Mouse (Mus musculus) midbrain, embryonic 14.5 days (tissue): Measurements from ENCODE around the gene Ralgps1. TPM values are rescaled to one million over a fixed set of nuclear protein-coding genes. Genes with fewer than 3 reads are reported as not detected.

Source experiments
- ATAC-seq: fragments of 200-750 bp; cut with Nextera tagmentation; 2 replicates; pipeline ENCODE4 v1.8.0; 2017; ENCODE audit warnings: moderate number of reproducible peaks, moderate library complexity; ENCODE audit not compliant: low FRiP score, low TSS enrichment
- DNase-seq: peaks from one replicate; pipeline ENCODE4 v3.0.0-alpha.2; 2015
- H3K27ac ChIP-seq: fragments of 300-500 bp; sonication (generic); replicated peaks from 2 replicates; pipeline ENCODE4 v1.5.1; 2014; ENCODE audit warnings: mild to moderate bottlenecking, low read depth, low read length, moderate library complexity
- H3K27me3 ChIP-seq: fragments of 300-500 bp; sonication (generic); 2 replicates; pipeline ENCODE4 v1.6.1; 2014; ENCODE audit warnings: low read length, control low read depth, mixed read lengths; ENCODE audit not compliant: control insufficient read depth, insufficient read depth
- H3K36me3 ChIP-seq: fragments of 300-500 bp; sonication (generic); 2 replicates; pipeline ENCODE4 v1.6.1; 2014; ENCODE audit warnings: low read length, control low read depth; ENCODE audit not compliant: control insufficient read depth, insufficient read depth
- H3K4me1 ChIP-seq: fragments of 300-500 bp; sonication (generic); 2 replicates; pipeline ENCODE4 v1.6.1; 2014; ENCODE audit warnings: mild to moderate bottlenecking, antibody characterized with exemption, low read length, control low read depth; ENCODE audit not compliant: control insufficient read depth, insufficient read depth
- H3K4me2 ChIP-seq: fragments of 300-500 bp; sonication (generic); 2 replicates; pipeline ENCODE4 v1.6.1; 2014; ENCODE audit warnings: mild to moderate bottlenecking, low read length, moderate library complexity
- H3K4me3 ChIP-seq: fragments of 300-500 bp; sonication (generic); replicated peaks from 2 replicates; pipeline ENCODE4 v1.5.1; 2014; ENCODE audit warnings: low read depth, low read length
- H3K9ac ChIP-seq: fragments of 300-500 bp; sonication (generic); replicated peaks from 2 replicates; pipeline ENCODE4 v1.6.1; 2014; ENCODE audit warnings: mild to moderate bottlenecking, low read length, moderate library complexity
- H3K9me3 ChIP-seq: fragments of 300-500 bp; sonication (generic); 2 replicates; pipeline ENCODE4 v1.6.1; 2016; ENCODE audit warnings: low read length, control low read depth, mixed read lengths; ENCODE audit not compliant: control insufficient read depth
- WGBS: fragments of 180-500 bp; shearing (Covaris S2); extraction: QIAGEN DNeasy Blood & Tissue Kit; methylation state at CpG from one replicate; pipeline ENCODE4 v1.1.7; 2014; 5-methylcytosine and 5-hydroxymethylcytosine counted together
- polyA plus RNA-seq: library from polyadenylated mRNA; unstranded; fragments of >200 nt; fragmentation: Nextera tagmentation; extraction: Ambion mirVana; gene quantifications from 2 replicates; pipeline ENCODE4 v1.2.1, GENCODE M21; 2014

Ralgps1 gene
- polyA plus RNA-seq, 1 experiment from 2014 or later = 58.8 TPM

DNA sequence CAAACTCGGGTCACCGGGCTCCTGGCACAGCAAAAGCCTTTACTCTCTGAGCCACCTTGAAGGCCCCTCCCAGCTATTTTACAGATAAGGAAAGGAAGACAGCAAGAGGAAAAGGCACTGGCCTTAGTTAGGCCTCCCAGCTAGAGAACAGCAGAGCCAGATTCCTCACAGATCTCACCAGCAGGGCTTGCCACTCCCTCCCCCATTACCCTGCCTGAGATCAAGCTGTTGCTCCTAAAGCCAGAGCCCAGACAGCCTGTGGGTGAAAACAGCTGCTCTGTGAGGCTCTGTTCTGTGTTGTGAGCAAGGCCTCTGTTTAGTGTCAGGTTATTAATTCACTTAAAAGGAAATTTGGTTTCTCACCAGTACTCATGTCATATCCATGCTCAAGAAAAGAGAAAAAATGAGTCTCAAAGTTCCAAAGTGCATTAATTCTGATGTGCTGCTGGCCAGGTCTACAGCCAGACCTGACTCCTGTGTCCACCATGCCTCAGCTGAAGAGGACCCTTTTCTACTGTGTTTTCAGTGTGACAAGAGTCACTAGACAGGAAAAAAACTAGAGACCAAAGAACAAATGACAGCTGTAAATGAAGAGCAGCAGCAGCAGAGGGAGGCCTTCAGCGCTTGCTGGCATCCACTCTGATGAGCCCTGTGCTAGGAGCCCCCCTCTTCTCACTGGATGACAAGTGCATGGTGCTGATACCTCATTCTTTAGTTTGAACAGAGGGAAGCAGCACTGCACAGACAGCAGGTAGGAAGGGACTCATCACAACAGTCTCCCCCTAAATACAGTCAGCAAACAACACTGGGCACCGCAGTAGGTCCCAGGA, 55.8 kb downstream of the Ralgps1 start:
- WGBS = 78% methylated on average over 4 of the region's 4 CpGs
- ATAC-seq = no peak
- Histone ChIP-seq H3K4me3 (no peak overlapping the region), H3K9me3 (no peaks in the 10 kb centered on the region), H3K27me3 (no peaks in the 10 kb centered on the region; the same call in 1 of the 2 replicates), H3K4me2 (no peak overlapping the region), H3K27ac (no peak overlapping the region; the same call in none of the 2 replicates), H3K36me3 (peaks cover 7% of the 10 kb centered on the region), H3K4me1 (no peaks in the 10 kb centered on the region; the same call in 1 of the 2 replicates), H3K9ac (no peak overlapping the region)
- no peak for DNase-seq

DNA sequence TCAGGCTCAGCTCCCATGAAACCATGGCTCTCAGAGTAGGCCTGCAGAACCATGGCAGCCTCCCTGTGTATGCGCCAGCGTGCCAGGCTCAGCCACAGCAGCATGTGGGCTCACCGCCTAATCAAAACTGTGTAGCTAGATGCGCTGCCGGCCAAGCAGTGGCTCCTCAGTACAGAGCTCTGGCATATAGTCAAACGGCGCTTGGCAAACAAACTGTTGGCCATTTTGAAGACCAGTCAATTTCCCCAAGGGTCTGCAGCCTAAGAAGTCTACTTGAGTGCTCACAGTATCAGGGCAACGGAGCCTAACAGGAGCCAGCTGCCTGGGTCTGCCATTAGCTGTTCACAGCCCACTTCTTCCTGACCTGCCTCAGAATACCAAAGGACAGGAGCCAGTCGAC, 61.9 kb downstream of the Ralgps1 start:
- ATAC-seq (no peak), DNase-seq (peak; percentile 43)
- H3K4me2 ChIP-seq = no peak overlapping the region
- no peaks in the 10 kb centered on the region for H3K9me3 ChIP-seq
- no peak overlapping the region for H3K9ac ChIP-seq
- H3K27ac ChIP-seq = no peak overlapping the region
- 90% methylated on average over 9 of the region's 9 CpGs for WGBS
- peaks cover 6% of the 10 kb centered on the region for H3K36me3 ChIP-seq
- no peaks in the 10 kb centered on the region for H3K27me3 ChIP-seq
- H3K4me3 ChIP-seq = no peak overlapping the region
- no peaks in the 10 kb centered on the region for H3K4me1 ChIP-seq

DNA sequence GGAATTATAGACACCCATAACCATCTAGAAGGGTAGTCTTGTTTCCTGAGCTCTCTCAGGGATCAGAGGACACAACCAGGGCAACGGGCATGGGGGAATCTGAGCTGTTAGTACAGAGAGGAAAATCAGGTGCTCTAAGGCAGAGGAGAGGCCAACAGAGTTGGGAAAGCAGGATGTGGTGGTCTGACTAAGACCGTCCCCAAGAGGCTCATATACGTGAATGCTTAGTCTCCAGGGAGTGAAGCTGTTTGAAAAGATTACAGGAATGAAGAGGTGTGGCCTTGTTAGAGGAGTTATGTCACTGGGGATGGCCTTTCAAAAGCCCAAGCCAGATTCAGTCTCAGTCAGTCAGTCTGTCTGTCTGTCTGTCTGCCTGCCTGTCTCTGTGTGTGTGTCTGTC, 64.7 kb downstream of the Ralgps1 start:
- Histone ChIP-seq H3K4me2 (no peak overlapping the region), H3K9me3 (no peaks in the 10 kb centered on the region), H3K9ac (no peak overlapping the region), H3K4me3 (no peak overlapping the region), H3K27ac (no peak overlapping the region), H3K4me1 (peaks cover 13% of the 10 kb centered on the region), H3K36me3 (peaks cover 6% of the 10 kb centered on the region; the same call in 1 of the 2 replicates), H3K27me3 (no peaks in the 10 kb centered on the region)
- no peak for DNase-seq
- WGBS = 79% methylated on average over 3 of the region's 3 CpGs
- ATAC-seq = no peak

DNA sequence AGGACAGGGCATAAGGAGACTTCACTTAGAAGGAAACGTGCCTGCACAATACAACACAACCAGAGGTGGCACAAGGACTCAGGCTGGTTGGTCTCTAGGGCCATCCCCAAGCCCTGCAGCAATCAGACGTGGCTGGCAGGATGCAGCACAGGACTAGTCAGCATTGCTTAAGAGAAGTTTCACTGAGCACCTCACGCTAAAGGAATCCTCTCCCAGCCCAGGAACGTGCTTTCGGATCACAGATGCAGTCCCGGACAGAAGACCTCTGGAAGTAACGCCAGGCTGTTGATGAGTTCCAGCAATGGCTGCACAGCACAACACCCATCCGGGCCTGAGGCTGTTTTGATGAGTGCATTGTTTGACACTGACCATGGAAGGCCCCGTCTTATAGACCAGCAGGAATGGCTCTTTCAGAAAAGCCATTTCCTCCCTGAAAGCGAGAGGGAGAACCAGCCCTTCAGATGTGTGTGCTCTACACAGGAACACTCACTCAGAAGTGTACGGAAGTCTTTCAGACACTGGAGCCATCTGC, 67.8 kb downstream of the Ralgps1 start:
- 84% methylated on average over 11 of the region's 11 CpGs for WGBS
- Histone ChIP-seq H3K9me3 (no peaks in the 10 kb centered on the region), H3K9ac (no peak overlapping the region), H3K36me3 (peaks cover 6% of the 10 kb centered on the region; the same call in 1 of the 2 replicates), H3K27ac (no peak overlapping the region), H3K4me1 (peaks cover 13% of the 10 kb centered on the region), H3K4me2 (no peak overlapping the region), H3K4me3 (no peak overlapping the region), H3K27me3 (no peaks in the 10 kb centered on the region)
- no peak for DNase-seq
- ATAC-seq = no peak

DNA sequence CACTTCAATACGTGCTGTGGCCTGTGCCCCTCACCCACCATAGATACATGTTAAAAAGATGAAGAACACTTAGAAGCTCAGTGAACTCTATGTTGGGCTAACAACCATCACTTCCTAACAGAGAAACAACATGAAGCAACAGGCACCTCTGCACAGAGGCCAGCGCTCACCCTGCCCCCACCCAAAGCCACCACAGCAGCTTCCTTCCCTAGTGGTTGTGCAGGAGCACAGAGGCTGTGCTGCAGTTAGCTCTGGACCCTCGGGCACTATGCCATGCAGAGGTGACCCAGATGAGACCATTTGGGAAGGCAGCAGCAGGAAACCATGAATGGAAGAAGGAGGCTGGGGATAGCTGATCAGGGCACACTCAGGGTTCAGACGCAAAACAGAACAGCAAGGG, 68.5 kb downstream of the Ralgps1 start:
- ATAC-seq (no peak), DNase-seq (no peak)
- Histone ChIP-seq H3K9ac (no peak overlapping the region), H3K9me3 (no peaks in the 10 kb centered on the region), H3K27ac (0 out of 2 replicates have a peak overlapping the region, but pooled peaks have one; percentile 13), H3K27me3 (no peaks in the 10 kb centered on the region), H3K36me3 (peaks cover 6% of the 10 kb centered on the region; the same call in 1 of the 2 replicates), H3K4me3 (no peak overlapping the region), H3K4me2 (no peak overlapping the region), H3K4me1 (peaks cover 13% of the 10 kb centered on the region)
- WGBS = 66% methylated on average over 4 of the region's 4 CpGs

GRCm38 (mm10) chr2:33302405-33302804, 68.9 kb downstream of the Ralgps1 start:
- Histone ChIP-seq H3K36me3 (peaks cover 6% of the 10 kb centered on the region; the same call in 1 of the 2 replicates), H3K9me3 (no peaks in the 10 kb centered on the region), H3K4me3 (no peak overlapping the region), H3K9ac (no peak overlapping the region), H3K4me2 (no peak overlapping the region), H3K27me3 (no peaks in the 10 kb centered on the region), H3K27ac (no peak overlapping the region), H3K4me1 (peaks cover 13% of the 10 kb centered on the region)
- ATAC-seq (no peak), DNase-seq (no peak)
- WGBS = 62% methylated on average over 3 of the region's 3 CpGs

GRCm38 (mm10) chr2:33300371-33301046, 70.8 kb downstream of the Ralgps1 start:
- Histone ChIP-seq H3K27ac (no peak overlapping the region), H3K9me3 (no peaks in the 10 kb centered on the region), H3K36me3 (peaks cover 8% of the 10 kb centered on the region; the same call in 1 of the 2 replicates), H3K4me3 (no peak overlapping the region), H3K27me3 (no peaks in the 10 kb centered on the region), H3K4me1 (peaks cover 13% of the 10 kb centered on the region), H3K4me2 (no peak overlapping the region), H3K9ac (no peak overlapping the region)
- ATAC-seq (no peak), DNase-seq (no peak)
- 78% methylated on average over 3 of the region's 3 CpGs for WGBS

- Histone ChIP-seq H3K4me2 (no peak overlapping the region), H3K27ac (no peak overlapping the region), H3K4me3 (no peak overlapping the region), H3K4me1 (peaks cover 13% of the 10 kb centered on the region), H3K9me3 (no peaks in the 10 kb centered on the region), H3K9ac (no peak overlapping the region), H3K27me3 (no peaks in the 10 kb centered on the region), H3K36me3 (peaks cover 7% of the 10 kb centered on the region; the same call in 1 of the 2 replicates)
- 87% methylated on average over 4 of the region's 4 CpGs for WGBS
- ATAC-seq = no peak
- no peak for DNase-seq
Observed at GRCm38 (mm10) chr2:33298928-33299327, 72.4 kb downstream of the Ralgps1 start.
